Mouse (Mus musculus) small intestine, adult 2 months (tissue): ENCODE results near the gene Gad1. TPM values are rescaled to one million over a fixed set of nuclear protein-coding genes. Genes with fewer than 3 reads are reported as not detected.

Experiments
- H3K27ac ChIP-seq: fragments of 200-500 bp; 2 replicates; pipeline ENCODE4 v1.5.1; 2012; ENCODE audit warnings: low read depth, low read length, control low read depth, inconsistent platforms; ENCODE audit not compliant: insufficient read depth
- H3K27me3 ChIP-seq: fragments of 200-500 bp; 2 replicates; pipeline ENCODE4 v1.6.1; 2012; ENCODE audit warnings: mild to moderate bottlenecking, moderate library complexity, low read length, inconsistent platforms; ENCODE audit not compliant: control insufficient read depth, insufficient read depth
- H3K36me3 ChIP-seq: fragments of 200-500 bp; 2 replicates; pipeline ENCODE4 v1.6.1; 2012; ENCODE audit warnings: mild to moderate bottlenecking, low read length, control low read depth, inconsistent platforms; ENCODE audit not compliant: control insufficient read depth, insufficient read depth
- H3K4me1 ChIP-seq: fragments of 200-500 bp; 2 replicates; pipeline ENCODE4 v1.6.1; 2012; ENCODE audit warnings: low read length, inconsistent platforms, mixed read lengths; ENCODE audit not compliant: control insufficient read depth, insufficient read depth, insufficient read length
- H3K4me3 ChIP-seq: fragments of 200-500 bp; 2 replicates; pipeline ENCODE4 v1.5.1; 2012; ENCODE audit warnings: low read depth, mild to moderate bottlenecking, control low read depth, inconsistent platforms, low read length, moderate library complexity
- CTCF ChIP-seq: fragments of 200-500 bp; IDR thresholded peaks from 2 replicates; pipeline ENCODE4 v1.5.1; 2012; ENCODE audit warnings: low read depth, mild to moderate bottlenecking, control low read depth, inconsistent platforms, low read length, moderate library complexity, mixed read lengths; ENCODE audit not compliant: insufficient replicate concordance, insufficient read length; ENCODE audit errors: extremely low read depth
- POLR2A ChIP-seq: fragments of 200-500 bp; IDR thresholded peaks from 2 replicates; pipeline ENCODE4 v1.6.1; 2012; ENCODE audit warnings: low read depth, mild to moderate bottlenecking, control low read depth, inconsistent platforms, low read length, moderate library complexity
- WGBS: fragments of 180-500 bp; shearing (Covaris S2); methylation state at CpG from one replicate; pipeline ENCODE4 v1.1.7; 2018; 5-methylcytosine and 5-hydroxymethylcytosine counted together
- polyA plus RNA-seq: library from polyadenylated mRNA; depleted of rRNA; stranded (reverse); fragments of >200 nt; gene quantifications from 2 replicates; pipeline ENCODE4 v1.2.3, GENCODE M21; 2012; rRNA removed

Gene Gad1
- polyA plus RNA-seq, 1 experiment: 0.08 TPM

DNA sequence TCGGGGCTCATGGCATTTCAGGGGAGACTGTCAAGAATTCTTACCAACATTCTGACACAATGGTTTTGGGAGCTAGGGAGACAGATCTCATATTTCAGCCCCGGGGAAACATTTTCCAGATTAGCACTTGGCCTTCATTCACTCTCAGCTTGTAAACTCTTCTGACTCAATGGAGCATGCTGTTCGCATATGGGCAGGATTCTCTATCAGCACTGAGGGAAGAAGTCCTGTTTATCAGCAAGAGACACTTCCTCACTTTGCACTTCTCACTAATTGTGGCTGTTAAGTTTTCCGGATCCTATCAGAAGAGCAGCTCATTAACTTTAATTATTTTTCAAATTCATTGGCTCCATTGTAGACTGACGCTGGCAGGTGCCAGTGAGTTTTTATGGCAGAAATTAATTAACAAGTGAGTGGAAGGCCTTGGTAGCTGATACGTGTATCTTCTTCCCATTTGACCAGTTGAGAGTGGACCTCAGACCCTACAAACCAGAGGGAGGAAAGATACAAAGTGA is 92.5 kb downstream of the Gad1 start:
- TF ChIP-seq CTCF (no peak), POLR2A (no peak)
- H3K36me3 ChIP-seq: no peaks in the 10 kb centered on the region
- no peaks in the 10 kb centered on the region; the same call in 1 of the 2 replicates for H3K27me3 ChIP-seq
- no peak overlapping the region for H3K4me3 ChIP-seq
- H3K4me1 ChIP-seq: peaks cover 4% of the 10 kb centered on the region; the same call in 1 of the 2 replicates
- WGBS: 75% methylated on average over 6 of the region's 6 CpGs
- no peak overlapping the region for H3K27ac ChIP-seq

DNA sequence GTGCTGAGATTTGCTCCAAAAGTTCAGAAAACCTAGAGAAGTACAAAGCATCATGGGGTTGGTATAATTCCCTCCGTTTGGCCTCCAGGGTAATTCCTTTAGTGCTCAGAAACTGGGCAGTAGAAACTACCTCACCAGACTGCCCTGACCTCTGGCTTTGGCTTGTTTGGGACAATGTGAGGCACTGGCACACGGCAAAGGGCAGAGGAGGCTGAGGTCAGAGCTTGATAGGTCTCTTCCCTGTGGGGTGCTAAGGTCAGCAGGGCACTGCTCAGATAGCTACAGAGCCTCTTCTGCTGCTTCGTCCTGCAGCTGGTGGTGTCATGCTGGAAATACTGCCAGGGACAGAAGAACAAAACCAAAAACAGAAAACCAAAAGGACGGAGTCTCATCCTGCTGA is 94.8 kb downstream of the Gad1 start:
- H3K36me3 ChIP-seq: no peaks in the 10 kb centered on the region
- no peak overlapping the region for H3K4me3 ChIP-seq
- H3K27me3 ChIP-seq: no peaks in the 10 kb centered on the region; the same call in 1 of the 2 replicates
- TF ChIP-seq CTCF (no peak), POLR2A (no peak)
- WGBS: 58% methylated on average over 4 of the region's 4 CpGs
- peaks cover 8% of the 10 kb centered on the region; the same call in 1 of the 2 replicates for H3K4me1 ChIP-seq
- no peak overlapping the region for H3K27ac ChIP-seq

DNA sequence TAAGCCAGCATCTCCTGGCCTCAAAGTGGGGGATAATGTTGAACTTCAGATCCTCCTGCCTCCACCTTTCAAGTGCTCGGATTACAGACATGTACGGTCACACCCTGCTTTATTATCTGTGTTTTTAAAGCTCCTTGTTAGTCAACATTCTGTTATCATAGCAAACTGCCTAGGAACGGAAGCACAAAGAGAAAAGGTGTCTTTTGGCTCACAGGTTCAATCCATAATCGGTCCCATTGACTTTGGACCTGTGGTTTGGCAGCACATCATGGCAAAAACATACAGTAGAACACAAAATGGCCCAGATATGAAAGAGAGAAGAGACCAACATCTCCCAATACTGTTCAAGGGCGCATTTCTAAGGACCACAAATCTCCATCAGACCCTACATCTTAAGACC is 95.4 kb downstream of the Gad1 start:
- Histone ChIP-seq H3K4me3 (no peak overlapping the region), H3K27ac (no peak overlapping the region), H3K4me1 (peaks cover 8% of the 10 kb centered on the region; the same call in 1 of the 2 replicates), H3K36me3 (no peaks in the 10 kb centered on the region), H3K27me3 (no peaks in the 10 kb centered on the region; the same call in 1 of the 2 replicates)
- WGBS: 54% methylated on average over 5 of the region's 5 CpGs
- TF ChIP-seq POLR2A: no peak
- TF ChIP-seq CTCF: no peak

DNA sequence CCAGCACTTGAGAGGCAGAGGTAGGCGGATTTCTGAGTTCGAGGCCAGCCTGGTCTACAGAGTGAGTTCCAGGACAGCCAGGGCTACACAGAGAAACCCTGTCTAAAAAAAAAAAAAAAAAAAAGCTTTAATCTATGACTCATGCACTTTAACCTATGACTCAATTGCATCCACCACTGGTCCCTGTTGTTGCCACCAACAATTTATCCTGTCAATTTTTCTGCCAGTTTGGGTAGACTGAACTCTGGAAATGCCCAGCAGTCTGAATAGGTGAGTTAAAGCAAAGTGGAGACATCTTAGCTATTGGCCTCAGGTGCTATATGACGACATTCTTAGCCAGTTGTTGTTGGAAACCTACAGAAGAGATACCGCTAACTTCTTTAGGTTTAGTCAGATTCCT is 96.6 kb downstream of the Gad1 start:
- WGBS: 87% methylated on average over 4 of the region's 4 CpGs
- Histone ChIP-seq H3K27me3 (no peaks in the 10 kb centered on the region; the same call in 1 of the 2 replicates), H3K4me1 (peaks cover 8% of the 10 kb centered on the region; the same call in 1 of the 2 replicates), H3K4me3 (no peak overlapping the region), H3K27ac (no peak overlapping the region), H3K36me3 (no peaks in the 10 kb centered on the region)
- TF ChIP-seq CTCF (no peak), POLR2A (no peak)

Other genes starting within 250 kb of the Gad1 start
- 34.6 and 43.9 TPM in 2 replicates for gene Sp5, start 78.1 kb upstream of the Gad1 start, polyA plus RNA-seq
- gene Erich2, start 44.3 kb upstream of the Gad1 start, polyA plus RNA-seq: 0.44 and 0.46 TPM in 2 replicates
- gene Gorasp2, start 108.5 kb downstream of the Gad1 start, polyA plus RNA-seq: 76.8 and 114 TPM in 2 replicates
- gene Gm26558, start 109.0 kb downstream of the Gad1 start, polyA plus RNA-seq: 0.36 and 0.58 TPM in 2 replicates